In the genomic region with DNA sequence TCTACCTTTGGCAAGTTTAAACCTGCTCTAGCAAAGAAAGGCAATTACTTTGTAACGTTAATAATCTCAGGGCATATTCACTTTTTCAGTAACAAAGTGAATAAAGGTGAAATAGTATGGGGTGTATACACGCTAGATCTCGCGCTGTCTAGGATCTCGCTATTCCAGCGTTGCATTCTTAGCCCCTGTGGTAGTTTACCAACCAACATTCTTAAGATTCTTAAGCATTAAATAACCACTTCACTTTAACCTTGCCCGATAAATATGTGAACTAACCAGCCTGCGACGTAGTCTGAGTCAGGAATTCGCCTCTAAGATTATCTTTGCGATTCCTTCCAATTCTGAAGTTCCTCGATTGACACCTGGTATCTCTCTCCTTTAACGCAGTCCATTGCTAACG, we compare ENCODE assay signal across 8 mouse cellular contexts. TPM values are rescaled to one million over a fixed set of nuclear protein-coding genes. Genes with fewer than 3 reads are reported as not detected.
DNase-seq lines count a peak whose midpoint lies in the region; ATAC-seq and TF ChIP-seq lines count a peak whose summit lies in the region.

No protein-coding gene starts in this region.

- intact Hi-C loops in heart, postnatal 25 days (cut with DNase I), result no loop called here
- intact Hi-C loops in left cerebral cortex, postnatal 4 days (cut with DNase I), result no loop called here

- CTCF ChIA-PET in Patski (lab: Charles Lee), result no interaction called here

- H3K4me3 ChIP-seq in heart, postnatal 0 days (ENCODE audit: low read depth, low read length), result peak overlapping the region; percentile 82
- peak overlapping the region; percentile 69 for H3K4me3 ChIP-seq in hindbrain, embryonic 13.5 days
- H3K4me3 ChIP-seq in midbrain, embryonic 12.5 days, result peak overlapping the region; percentile 87

- no peak for TF ChIP-seq EP300 in heart, postnatal 0 days (IDR thresholded peaks at IDR 0.05; ENCODE audit: low read depth)

- TF ChIP-seq CTCF in heart, postnatal 0 days (IDR thresholded peaks at IDR 0.05; ENCODE audit: low read depth), result no peak
- no peak for TF ChIP-seq CTCF in Patski (IDR thresholded peaks at IDR 0.05)

- H3K27me3 ChIP-seq in heart, postnatal 0 days (ENCODE audit: control insufficient read depth, insufficient read depth, low read length), result no peaks in the 10 kb centered on the region
- no peaks in the 10 kb centered on the region for H3K27me3 ChIP-seq in Patski
- H3K27me3 ChIP-seq in hindbrain, embryonic 13.5 days, result peaks cover 5% of the 10 kb centered on the region; the same call in 1 of the 2 replicates
- no peaks in the 10 kb centered on the region; the same call in 1 of the 2 replicates for H3K27me3 ChIP-seq in midbrain, embryonic 12.5 days

- no peaks in the 10 kb centered on the region for H3K36me3 ChIP-seq in heart, postnatal 0 days (replicated peaks; ENCODE audit: control insufficient read depth, insufficient read depth, low read length)
- no peaks in the 10 kb centered on the region for H3K36me3 ChIP-seq in hindbrain, embryonic 13.5 days
- H3K36me3 ChIP-seq in midbrain, embryonic 12.5 days, result no peaks in the 10 kb centered on the region

- POLR2A ChIA-PET in Patski (lab: Charles Lee), result no interaction called here

- H3K9ac ChIP-seq in heart, postnatal 0 days (replicated peaks; ENCODE audit: low read depth, low read length), result peak overlapping the region; percentile 91
- H3K9ac ChIP-seq in hindbrain, embryonic 13.5 days, result peak overlapping the region; percentile 78
- peak overlapping the region; percentile 74 for H3K9ac ChIP-seq in midbrain, embryonic 12.5 days (replicated peaks)

- ATAC-seq in heart, postnatal 0 days (ENCODE audit: insufficient read depth, low read depth), result peak; percentile 31
- peak; percentile 55 for ATAC-seq in Patski
- ATAC-seq in hindbrain, embryonic 13.5 days (ENCODE audit: low FRiP score), result no peak
- ATAC-seq in midbrain, embryonic 12.5 days (ENCODE audit: low FRiP score, low read depth), result no peak

- H3K27ac ChIP-seq in heart, postnatal 0 days (ENCODE audit: low read depth), result peak overlapping the region; percentile 94
- H3K27ac ChIP-seq in hindbrain, embryonic 13.5 days, result no peak overlapping the region
- no peak overlapping the region for H3K27ac ChIP-seq in midbrain, embryonic 12.5 days (replicated peaks)

- peak; percentile 59 for DNase-seq in heart, postnatal 0 days (ENCODE audit: low spot score)
- DNase-seq in heart, postnatal 25 days (ENCODE audit: low spot score), result no peak
- DNase-seq in Patski (ENCODE audit: low read depth, low spot score), result no peak
- no peak for DNase-seq in B cell, adult 2 months
- DNase-seq in cerebellum, postnatal 4 days (ENCODE audit: low spot score in 2 of 2), result no peak
- no peak for DNase-seq in left cerebral cortex, postnatal 4 days

- H3K4me2 ChIP-seq in heart, postnatal 0 days (ENCODE audit: low read depth, low read length), result peak overlapping the region; percentile 90
- H3K4me2 ChIP-seq in hindbrain, embryonic 13.5 days, result peak overlapping the region; percentile 97
- H3K4me2 ChIP-seq in midbrain, embryonic 12.5 days (replicated peaks), result peak overlapping the region; percentile 95

- peaks cover 43% of the 10 kb centered on the region for H3K4me1 ChIP-seq in heart, postnatal 0 days (ENCODE audit: control insufficient read depth, insufficient read depth)
- H3K4me1 ChIP-seq in hindbrain, embryonic 13.5 days (replicated peaks), result peaks cover 34% of the 10 kb centered on the region
- peaks cover 43% of the 10 kb centered on the region for H3K4me1 ChIP-seq in midbrain, embryonic 12.5 days

- in situ Hi-C loops in Patski (cut with MboI; ENCODE audit: low pct_unique_long_range_greater_than_20kb), result no loop called here

- H3K9me3 ChIP-seq in heart, postnatal 0 days (replicated peaks; ENCODE audit: control insufficient read depth, low read length), result no peaks in the 10 kb centered on the region
- H3K9me3 ChIP-seq in hindbrain, embryonic 13.5 days, result no peaks in the 10 kb centered on the region
- H3K9me3 ChIP-seq in midbrain, embryonic 12.5 days, result no peaks in the 10 kb centered on the region

- WGBS in heart, postnatal 0 days, result under 1% methylated on average over 14 of the region's 14 CpGs
- WGBS in hindbrain, embryonic 13.5 days, result 2% methylated on average over 14 of the region's 14 CpGs
- 3% methylated on average over 14 of the region's 14 CpGs for WGBS in midbrain, embryonic 12.5 days

RNA-seq across cellular contexts. Expression of gene Tmem245, which starts 1.1 kb away (rescaled TPM):
- 68.4 and 82.4 TPM in 2 replicates for total RNA-seq in heart, postnatal 0 days (2014; rRNA removed; ENCODE audit: low replicate concordance)
- 21.1 and 23.7 TPM in 2 replicates for polyA plus RNA-seq in heart, postnatal 0 days (2015; fragmentation: Nextera tagmentation; extraction: Ambion mirVana)
- total RNA-seq in heart, postnatal 25 days (2021), result 10 to 100 TPM; 56.5 to 58.1 TPM
- polyA plus RNA-seq in Patski (2021), result 19.1 TPM
- 9.0 and 9.8 TPM in 2 replicates for polyA plus RNA-seq in hindbrain, embryonic 13.5 days (2015; fragmentation: Nextera tagmentation; extraction: Ambion mirVana)
- 12.0 and 14.5 TPM in 2 replicates for polyA plus RNA-seq in midbrain, embryonic 12.5 days (2016; fragmentation: Nextera tagmentation; extraction: Ambion mirVana)
- total RNA-seq in left cerebral cortex, postnatal 4 days (2021), result 10 to 100 TPM; 33.0 to 33.1 TPM

RNA-seq across cellular contexts. Expression of gene Frrs1l, which starts 44.0 kb away (rescaled TPM):
- total RNA-seq in heart, postnatal 0 days (2014; rRNA removed; ENCODE audit: low replicate concordance), result not detected in 2 replicates
- polyA plus RNA-seq in heart, postnatal 0 days (2015; fragmentation: Nextera tagmentation; extraction: Ambion mirVana), result 0.05 TPM in 1 of 2 replicates, not detected in the other
- total RNA-seq in heart, postnatal 25 days (2021), result under 1 TPM in 1 of 2 experiments, not detected in 1; 0.05 TPM
- polyA plus RNA-seq in Patski (2021), result not detected
- 15.4 and 15.7 TPM in 2 replicates for polyA plus RNA-seq in hindbrain, embryonic 13.5 days (2015; fragmentation: Nextera tagmentation; extraction: Ambion mirVana)
- 7.6 and 11.6 TPM in 2 replicates for polyA plus RNA-seq in midbrain, embryonic 12.5 days (2016; fragmentation: Nextera tagmentation; extraction: Ambion mirVana)
- 10 to 100 TPM; 58.8 to 61.8 TPM for total RNA-seq in left cerebral cortex, postnatal 4 days (2021)

Comparison
In these comparisons a context has a peak if more than half of its experiments do, and no peak if none do; other contexts are left out.
1. ATAC-seq: peak in heart, postnatal 0 days (single experiment) and Patski (single experiment); none in hindbrain, embryonic 13.5 days (single experiment) and midbrain, embryonic 12.5 days (single experiment).
2. Peak in every context shown above with its lines, with median percentiles within 50 percentile points of each other: H3K4me2 ChIP-seq, H3K4me3 ChIP-seq and H3K9ac ChIP-seq.